Mouse (Mus musculus) limb, embryonic 12.5 days (tissue): Measurements from ENCODE around the gene Gm20388. TPM values are rescaled to one million over a fixed set of nuclear protein-coding genes. Genes with fewer than 3 reads are reported as not detected.

Experiments
- ATAC-seq: fragments of 200-750 bp; cut with Nextera tagmentation; 2 replicates; pipeline ENCODE4 v1.8.0; 2017; ENCODE audit warnings: low read depth, moderate TSS enrichment; ENCODE audit not compliant: insufficient number of reproducible peaks, insufficient read depth, low FRiP score, low TSS enrichment
- H3K27ac ChIP-seq: fragments of 300-500 bp; sonication (generic); 2 replicates; pipeline ENCODE4 v1.5.1; 2016; ENCODE audit warnings: mild to moderate bottlenecking, moderate library complexity
- H3K27me3 ChIP-seq: fragments of 300-500 bp; sonication (generic); 2 replicates; pipeline ENCODE4 v1.6.1; 2016; ENCODE audit warnings: mild to moderate bottlenecking, moderate library complexity
- H3K36me3 ChIP-seq: fragments of 300-500 bp; sonication (generic); 2 replicates; pipeline ENCODE4 v1.6.1; 2016; ENCODE audit warnings: mild to moderate bottlenecking, moderate library complexity
- H3K4me1 ChIP-seq: fragments of 300-500 bp; sonication (generic); replicated peaks from 2 replicates; pipeline ENCODE4 v1.6.1; 2016
- H3K4me2 ChIP-seq: fragments of 300-500 bp; sonication (generic); 2 replicates; pipeline ENCODE4 v1.6.1; 2016; ENCODE audit warnings: mild to moderate bottlenecking, moderate library complexity
- H3K4me3 ChIP-seq: fragments of 300-500 bp; sonication (generic); replicated peaks from 2 replicates; pipeline ENCODE4 v1.5.1; 2016; ENCODE audit warnings: mild to moderate bottlenecking
- H3K9ac ChIP-seq: fragments of 300-500 bp; sonication (generic); replicated peaks from 2 replicates; pipeline ENCODE4 v1.6.1; 2016; ENCODE audit warnings: mild to moderate bottlenecking, moderate library complexity
- H3K9me3 ChIP-seq: fragments of 300-500 bp; sonication (generic); 2 replicates; pipeline ENCODE4 v1.6.1; 2016; ENCODE audit warnings: mild to moderate bottlenecking, moderate library complexity
- WGBS: fragments of 180-500 bp; shearing (Covaris S2); methylation state at CpG from one replicate; pipeline ENCODE4 v1.1.7; 2016; 5-methylcytosine and 5-hydroxymethylcytosine counted together
- polyA plus RNA-seq: library from polyadenylated mRNA; unstranded; fragments of >200 nt; fragmentation: Nextera tagmentation; extraction: Ambion mirVana; gene quantifications from 2 replicates; pipeline ENCODE4 v1.2.1, GENCODE M21; 2016

Gm20388 gene
- polyA plus RNA-seq, 1 experiment from 2014 or later: not detected

- H3K27ac ChIP-seq: no peak overlapping the region
- H3K27me3 ChIP-seq: peaks cover 79% of the 10 kb centered on the region
- no peak overlapping the region for H3K4me2 ChIP-seq
- H3K9me3 ChIP-seq: 0 out of 2 replicates have a peak, but pooled peaks cover 5% of the 10 kb centered on the region
- no peak for ATAC-seq
- H3K4me3 ChIP-seq: no peak overlapping the region
- H3K4me1 ChIP-seq: peaks cover 5% of the 10 kb centered on the region; the same call in 1 of the 2 replicates
- 0 out of 2 replicates have a peak overlapping the region, but pooled peaks have one; percentile 18 for H3K9ac ChIP-seq
- 62% methylated on average over 12 of the region's 12 CpGs for WGBS
- H3K36me3 ChIP-seq: no peaks in the 10 kb centered on the region
Measured at GRCm38 (mm10) chr8:120996905-120997581, 1086.4 kb downstream of the Gm20388 start.

- Histone ChIP-seq H3K4me1 (peaks cover 7% of the 10 kb centered on the region; the same call in 1 of the 2 replicates), H3K9me3 (0 out of 2 replicates have a peak, but pooled peaks cover 5% of the 10 kb centered on the region), H3K36me3 (no peaks in the 10 kb centered on the region), H3K9ac (no peak overlapping the region), H3K4me2 (no peak overlapping the region), H3K27me3 (peaks cover 77% of the 10 kb centered on the region), H3K4me3 (no peak overlapping the region), H3K27ac (no peak overlapping the region)
- no peak for ATAC-seq
- WGBS: 78% methylated on average over 9 of the region's 9 CpGs
Measured at GRCm38 (mm10) chr8:120997926-120998325, 1087.3 kb downstream of the Gm20388 start.

GRCm38 (mm10) chr8:120998966-120999365 lies 1088.3 kb downstream of the Gm20388 start:
- H3K4me1 ChIP-seq: peaks cover 6% of the 10 kb centered on the region; the same call in 1 of the 2 replicates
- H3K9ac ChIP-seq: no peak overlapping the region
- H3K9me3 ChIP-seq: 0 out of 2 replicates have a peak, but pooled peaks cover 5% of the 10 kb centered on the region
- peaks cover 77% of the 10 kb centered on the region for H3K27me3 ChIP-seq
- no peak overlapping the region for H3K27ac ChIP-seq
- H3K4me2 ChIP-seq: no peak overlapping the region
- no peaks in the 10 kb centered on the region for H3K36me3 ChIP-seq
- 43% methylated on average over 14 of the region's 14 CpGs for WGBS
- H3K4me3 ChIP-seq: no peak overlapping the region
- no peak for ATAC-seq

GRCm38 (mm10) chr8:121001951-121002350 lies 1091.3 kb downstream of the Gm20388 start:
- 67% methylated on average over 12 of the region's 12 CpGs for WGBS
- no peak for ATAC-seq
- no peak overlapping the region for H3K4me3 ChIP-seq

GRCm38 (mm10) chr8:121002871-121003539 lies 1092.4 kb downstream of the Gm20388 start:
- H3K9me3 ChIP-seq: peaks cover 12% of the 10 kb centered on the region
- WGBS: 47% methylated on average over 17 of the region's 17 CpGs
- H3K4me3 ChIP-seq: no peak overlapping the region
- no peak overlapping the region for H3K4me2 ChIP-seq
- H3K27me3 ChIP-seq: peaks cover 45% of the 10 kb centered on the region
- no peak overlapping the region for H3K9ac ChIP-seq
- no peaks in the 10 kb centered on the region for H3K36me3 ChIP-seq
- H3K27ac ChIP-seq: no peak overlapping the region
- ATAC-seq: no peak
- H3K4me1 ChIP-seq: peaks cover 6% of the 10 kb centered on the region; the same call in 1 of the 2 replicates

More at GRCm38 (mm10) chr8:121001951-121002350, 1091.3 kb downstream of the Gm20388 start:
- Histone ChIP-seq H3K27me3 (peaks cover 54% of the 10 kb centered on the region), H3K27ac (no peak overlapping the region), H3K36me3 (no peaks in the 10 kb centered on the region), H3K4me1 (peaks cover 6% of the 10 kb centered on the region; the same call in 1 of the 2 replicates), H3K4me2 (no peak overlapping the region), H3K9ac (no peak overlapping the region), H3K9me3 (peaks cover 12% of the 10 kb centered on the region)

GRCm38 (mm10) chr8:121003639-121004038 lies 1093.0 kb downstream of the Gm20388 start:
- no peak for ATAC-seq
- Histone ChIP-seq H3K9ac (no peak overlapping the region), H3K9me3 (peaks cover 12% of the 10 kb centered on the region), H3K4me1 (peaks cover 6% of the 10 kb centered on the region; the same call in 1 of the 2 replicates), H3K4me2 (no peak overlapping the region), H3K27ac (no peak overlapping the region), H3K27me3 (peaks cover 43% of the 10 kb centered on the region), H3K36me3 (no peaks in the 10 kb centered on the region), H3K4me3 (no peak overlapping the region)
- WGBS: 29% methylated on average over 2 of the region's 2 CpGs

GRCm38 (mm10) chr8:121013318-121013717 lies 1102.7 kb downstream of the Gm20388 start:
- H3K27me3 ChIP-seq: peaks cover 89% of the 10 kb centered on the region
- no peaks in the 10 kb centered on the region for H3K9me3 ChIP-seq
- H3K4me3 ChIP-seq: no peak overlapping the region
- H3K4me2 ChIP-seq: no peak overlapping the region
- H3K27ac ChIP-seq: no peak overlapping the region
- H3K9ac ChIP-seq: no peak overlapping the region
- no peaks in the 10 kb centered on the region for H3K36me3 ChIP-seq
- peaks cover 3% of the 10 kb centered on the region; the same call in 1 of the 2 replicates for H3K4me1 ChIP-seq
- WGBS: 63% methylated on average over 6 of the region's 6 CpGs
- ATAC-seq: no peak

GRCm38 (mm10) chr8:121016621-121017020 lies 1106.0 kb downstream of the Gm20388 start:
- H3K4me1 ChIP-seq: peaks cover 11% of the 10 kb centered on the region
- peaks cover 84% of the 10 kb centered on the region for H3K27me3 ChIP-seq

GRCm38 (mm10) chr8:121018236-121018635 lies 1107.6 kb downstream of the Gm20388 start:
- H3K9me3 ChIP-seq: peaks cover 3% of the 10 kb centered on the region; the same call in 1 of the 2 replicates
- no peak overlapping the region for H3K4me2 ChIP-seq
- H3K4me1 ChIP-seq: peaks cover 19% of the 10 kb centered on the region
- H3K4me3 ChIP-seq: no peak overlapping the region
- WGBS: 83% methylated on average over 10 of the region's 10 CpGs
- no peaks in the 10 kb centered on the region for H3K36me3 ChIP-seq
- no peak overlapping the region for H3K27ac ChIP-seq
- peaks cover 84% of the 10 kb centered on the region for H3K27me3 ChIP-seq
- H3K9ac ChIP-seq: no peak overlapping the region
- ATAC-seq: no peak

More at GRCm38 (mm10) chr8:121016621-121017020, 1106.0 kb downstream of the Gm20388 start:
- Histone ChIP-seq H3K9ac (no peak overlapping the region), H3K4me2 (no peak overlapping the region), H3K9me3 (peaks cover 3% of the 10 kb centered on the region; the same call in 1 of the 2 replicates), H3K27ac (no peak overlapping the region), H3K4me3 (no peak overlapping the region), H3K36me3 (no peaks in the 10 kb centered on the region)
- ATAC-seq: no peak
- WGBS: 78% methylated on average over 17 of the region's 17 CpGs

- ATAC-seq: no peak
- Histone ChIP-seq H3K9me3 (peaks cover 3% of the 10 kb centered on the region; the same call in 1 of the 2 replicates), H3K4me1 (peaks cover 26% of the 10 kb centered on the region), H3K9ac (no peak overlapping the region), H3K36me3 (no peaks in the 10 kb centered on the region), H3K27me3 (peaks cover 92% of the 10 kb centered on the region), H3K4me3 (no peak overlapping the region), H3K27ac (no peak overlapping the region), H3K4me2 (no peak overlapping the region)
- 35% methylated on average over 12 of the region's 12 CpGs for WGBS
Measured at GRCm38 (mm10) chr8:121021488-121021887, 1110.8 kb downstream of the Gm20388 start.

GRCm38 (mm10) chr8:121023003-121023402 lies 1112.4 kb downstream of the Gm20388 start:
- ATAC-seq: no peak
- Histone ChIP-seq H3K9ac (no peak overlapping the region), H3K4me2 (no peak overlapping the region), H3K9me3 (peaks cover 3% of the 10 kb centered on the region; the same call in 1 of the 2 replicates), H3K36me3 (no peaks in the 10 kb centered on the region), H3K27me3 (peaks cover 89% of the 10 kb centered on the region), H3K27ac (no peak overlapping the region), H3K4me1 (peaks cover 34% of the 10 kb centered on the region), H3K4me3 (no peak overlapping the region)
- WGBS: 91% methylated on average over 4 of the region's 4 CpGs
